Mouse (Mus musculus) cortical plate, adult 2 months (tissue): ENCODE data around the gene Slc43a3.

ENCODE experiments used
- CTCF ChIP-seq: fragments of 200-500 bp; IDR thresholded peaks from 2 replicates; pipeline ENCODE4 v1.5.1; 2011; ENCODE audit warnings: mild to moderate bottlenecking, control low read depth, low read length; ENCODE audit not compliant: insufficient read depth; ENCODE audit errors: extremely low read depth
- POLR2A ChIP-seq: fragments of 200-500 bp; IDR thresholded peaks from 2 replicates; pipeline ENCODE4 v1.6.1; 2011; ENCODE audit warnings: mild to moderate bottlenecking, low read length, control low read depth; ENCODE audit not compliant: insufficient read depth; ENCODE audit errors: extremely low read depth

- TF ChIP-seq CTCF = no peak
- TF ChIP-seq POLR2A = no peak
Observed at GRCm38 (mm10) chr2:84952693-84953092, 16.3 kb downstream of the Slc43a3 start.
